Mouse (Mus musculus): ENCODE results near the gene Dip2c. TPM values are rescaled to one million over a fixed set of nuclear protein-coding genes. Genes with fewer than 3 reads are reported as not detected.
A peak's percentile ranks its signal among the peaks of the same experiment; 100 is the strongest.

Gene Dip2c
- total RNA-seq, 2 experiments from 2014 or later = 12.4 to 13.5 TPM

DNA sequence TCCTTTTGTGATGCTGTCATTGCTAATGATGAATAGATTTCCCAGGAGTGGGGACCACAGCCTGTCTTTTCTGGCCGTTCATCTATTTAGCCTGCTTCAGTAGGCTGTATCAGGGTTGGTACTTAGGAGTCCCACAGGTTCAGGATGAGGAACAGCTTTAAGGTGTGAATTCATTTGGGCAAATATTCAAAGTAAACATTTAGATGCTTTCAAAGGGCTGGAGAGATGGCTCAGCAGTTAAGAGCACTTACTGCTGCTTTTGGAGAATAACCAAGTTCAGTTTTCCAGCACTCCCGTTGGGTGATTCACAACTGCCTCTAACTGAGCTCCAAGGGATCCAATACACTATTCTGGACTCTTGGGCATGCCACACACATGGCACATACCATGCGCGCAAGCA lies 38.4 kb downstream of the Dip2c start:
- DNase-seq = no peak
- intact Hi-C loops (cut with DNase I; ENCODE audit: low total_unique reads) = no loop called here

DNA sequence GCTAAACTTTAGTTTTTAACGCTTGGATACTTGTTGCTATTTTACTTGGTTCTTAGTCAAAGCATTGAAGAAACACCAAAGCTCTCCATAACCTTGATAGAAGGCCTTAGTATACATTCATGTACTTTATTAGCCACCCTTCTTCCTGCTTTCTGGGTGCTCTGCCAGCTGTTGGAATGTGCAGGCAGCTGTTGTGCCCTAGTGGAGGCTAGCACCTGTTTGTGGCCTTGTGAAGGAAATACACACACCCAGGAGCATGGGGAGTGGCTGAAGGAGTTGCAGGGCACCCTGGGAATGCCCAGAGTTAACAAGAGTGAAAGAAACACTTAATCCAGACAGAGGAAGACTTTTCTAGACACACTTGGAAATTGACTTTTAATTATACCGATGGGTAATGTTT lies 43.4 kb downstream of the Dip2c start:
- intact Hi-C loops (cut with DNase I; ENCODE audit: low total_unique reads) = no loop called here
- DNase-seq = peak; percentile 4

DNA sequence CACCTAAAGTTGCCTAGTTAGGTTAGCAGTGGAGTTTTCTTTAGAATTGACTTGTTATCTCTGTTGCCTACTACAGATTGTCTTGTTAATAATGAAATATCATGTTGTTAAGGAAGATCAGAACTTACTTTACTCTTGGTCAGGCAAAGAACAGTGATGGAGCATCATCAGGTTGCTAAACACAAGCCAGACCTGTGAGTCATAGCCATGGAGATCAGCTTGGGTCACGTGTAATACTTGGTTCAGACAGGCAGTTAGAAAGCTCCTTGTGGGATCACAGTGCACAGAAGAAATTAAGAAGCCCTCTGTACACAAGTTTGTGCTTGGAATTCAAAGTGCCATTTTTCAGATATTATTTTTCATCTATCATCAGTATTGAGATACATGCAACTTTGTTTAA lies 48.9 kb downstream of the Dip2c start:
- intact Hi-C loops (cut with DNase I; ENCODE audit: low total_unique reads) = no loop called here
- no peak for DNase-seq

DNA sequence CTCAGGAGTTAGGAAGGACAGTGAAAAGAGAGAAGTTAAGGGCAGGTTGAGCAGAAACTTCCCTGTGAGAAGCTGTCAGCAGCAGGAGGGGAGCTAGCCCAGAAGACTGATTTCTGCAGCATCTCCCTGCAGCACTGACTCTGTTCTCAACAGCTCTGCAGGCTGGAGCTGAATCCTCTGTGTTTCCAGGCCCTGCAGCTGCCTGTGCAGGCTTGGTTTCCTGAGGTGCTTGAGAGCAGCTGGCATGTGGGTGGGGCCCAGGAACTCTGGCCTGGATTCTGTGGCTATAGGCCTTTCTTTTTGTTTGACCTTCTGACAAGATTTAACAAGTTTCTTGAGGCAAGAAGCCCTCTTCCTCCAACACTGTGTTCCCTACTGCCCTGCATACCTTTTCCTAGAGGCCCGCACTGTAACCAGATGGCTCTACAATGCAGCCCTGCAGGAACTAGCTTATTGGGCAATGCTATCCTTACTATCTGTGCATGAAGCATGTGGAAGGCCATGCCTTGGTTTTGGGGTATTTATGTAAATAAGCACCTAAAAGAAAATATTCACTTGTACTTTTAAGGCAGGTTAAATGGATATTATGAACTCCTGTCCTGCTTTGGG lies 53.1 kb downstream of the Dip2c start:
- DNase-seq = peak; percentile 23
- intact Hi-C loops (cut with DNase I; ENCODE audit: low total_unique reads) = no loop called here

DNA sequence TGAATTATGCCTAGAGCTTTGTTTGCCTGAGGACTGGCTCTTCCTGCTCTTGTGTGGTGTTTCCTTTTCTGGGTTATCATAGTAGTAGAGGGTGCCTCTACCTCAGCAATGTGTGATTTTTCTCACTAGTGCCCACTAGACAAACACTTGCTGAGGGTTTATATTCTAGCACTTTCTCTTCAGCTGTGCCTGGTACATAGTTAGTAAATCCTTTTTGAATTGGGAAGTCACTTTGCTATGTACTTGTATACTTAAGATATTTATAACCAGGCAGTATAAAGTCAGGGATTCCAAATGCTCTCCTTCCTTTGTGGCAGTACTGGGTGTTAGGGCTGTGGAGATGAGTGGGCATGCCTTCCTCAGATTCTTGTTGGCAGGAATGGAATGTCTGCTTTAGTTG lies 56.9 kb downstream of the Dip2c start:
- DNase-seq = no peak
- intact Hi-C loops (cut with DNase I; ENCODE audit: low total_unique reads) = no loop called here

DNA sequence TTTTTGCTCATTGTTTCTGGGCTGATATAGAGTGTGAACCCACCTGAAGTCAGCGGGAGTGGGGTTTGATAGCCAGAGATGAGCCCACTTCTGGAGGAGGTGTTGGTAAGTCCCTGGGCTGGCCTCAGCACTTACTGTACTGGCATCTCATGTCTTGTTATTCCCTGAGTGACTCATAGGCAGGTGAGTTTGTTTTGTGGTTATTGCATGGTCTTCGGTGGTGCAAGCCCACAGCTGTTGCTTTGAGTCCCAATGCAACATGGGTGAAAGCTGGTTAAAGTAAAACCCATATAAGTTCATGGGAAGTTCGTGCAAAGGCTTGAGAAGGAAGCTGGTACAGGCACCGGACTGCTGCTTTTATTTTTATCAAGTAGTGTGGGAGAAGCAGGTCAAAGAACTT lies 64.0 kb downstream of the Dip2c start:
- no peak for DNase-seq
- intact Hi-C loops (cut with DNase I; ENCODE audit: low total_unique reads) = no loop called here

DNA sequence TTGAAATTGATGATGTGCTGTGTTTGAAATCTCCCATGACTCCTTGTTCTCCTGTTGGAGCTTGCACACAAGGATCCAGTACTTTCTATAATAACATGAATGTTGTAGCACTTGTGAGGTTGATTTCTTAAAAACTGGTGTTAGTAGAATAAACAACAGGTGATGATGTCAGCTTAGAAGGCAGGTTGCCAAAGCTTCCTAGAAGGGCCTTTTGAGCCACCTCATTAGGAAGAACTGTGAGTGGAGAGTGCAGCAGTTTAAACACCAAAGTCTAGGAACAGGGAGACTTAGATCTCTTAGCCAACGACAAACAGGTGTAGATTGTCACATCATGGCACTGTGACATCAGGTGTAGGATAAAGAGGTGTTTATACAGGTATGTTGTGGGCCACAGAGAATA lies 66.4 kb downstream of the Dip2c start:
- intact Hi-C loops (cut with DNase I; ENCODE audit: low total_unique reads) = no loop called here
- DNase-seq = no peak

DNA sequence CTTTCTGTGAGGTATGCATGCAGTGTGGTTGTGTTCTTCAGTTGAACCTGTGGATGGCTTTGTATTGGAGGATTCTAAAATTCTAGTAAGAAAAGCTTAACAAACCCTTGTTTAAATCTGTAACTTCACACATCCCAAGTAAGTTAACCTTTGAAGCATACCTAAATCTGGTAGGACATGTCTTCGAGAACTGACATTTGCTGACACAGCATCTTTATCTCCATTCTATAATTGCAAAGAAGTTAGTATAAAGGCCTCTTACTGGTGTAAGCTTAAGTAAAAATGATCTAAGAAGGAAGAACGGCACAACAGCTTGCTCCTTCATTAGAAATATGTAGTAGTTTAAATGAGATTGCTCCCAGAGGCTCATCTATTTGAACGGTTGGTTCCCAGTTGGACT lies 71.1 kb downstream of the Dip2c start:
- intact Hi-C loops (cut with DNase I; ENCODE audit: low total_unique reads) = no loop called here

DNA sequence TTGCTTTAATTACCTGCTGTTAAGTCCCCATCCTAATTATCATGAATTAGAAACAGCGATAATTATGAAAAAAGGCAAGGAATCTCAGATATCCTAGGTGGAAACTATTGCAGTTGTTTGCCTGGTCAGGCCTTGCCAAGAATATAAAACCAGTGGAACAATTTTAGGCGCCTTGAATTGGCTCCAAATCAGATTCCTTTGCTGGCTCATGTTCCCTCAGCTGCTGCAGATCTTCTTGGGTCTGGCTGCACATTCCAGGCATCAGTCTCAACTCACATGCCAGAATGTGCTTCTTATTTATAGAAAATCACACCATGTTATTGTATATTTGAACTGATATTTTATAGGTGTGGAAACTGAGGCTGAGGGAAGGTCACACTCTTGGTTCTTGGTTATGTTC lies 74.3 kb downstream of the Dip2c start:
- intact Hi-C loops (cut with DNase I; ENCODE audit: low total_unique reads) = no loop called here
- DNase-seq = peak; percentile 34

More for the DNA sequence above, 71.1 kb downstream of the Dip2c start:
- no peak for DNase-seq

DNA sequence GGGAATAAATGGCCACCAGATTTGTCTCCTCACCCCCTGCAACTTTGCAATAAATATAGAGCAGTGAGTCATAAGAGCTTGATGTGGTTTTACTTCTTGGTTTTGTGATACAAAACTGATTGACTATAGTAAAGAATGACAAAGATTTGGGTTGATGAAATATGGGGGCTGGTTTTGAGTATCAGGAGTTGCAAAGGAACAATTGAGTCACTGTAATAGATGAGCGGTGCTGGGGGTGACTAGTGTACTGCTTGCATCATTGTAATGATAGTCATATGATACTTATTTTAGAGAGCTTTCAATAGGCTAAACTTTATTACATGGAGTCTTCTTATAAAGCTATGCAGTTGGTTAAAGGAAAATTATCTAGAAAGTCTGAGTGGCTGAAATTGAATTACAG lies 77.6 kb downstream of the Dip2c start:
- no peak for DNase-seq
- intact Hi-C loops (cut with DNase I; ENCODE audit: low total_unique reads) = no loop called here

DNA sequence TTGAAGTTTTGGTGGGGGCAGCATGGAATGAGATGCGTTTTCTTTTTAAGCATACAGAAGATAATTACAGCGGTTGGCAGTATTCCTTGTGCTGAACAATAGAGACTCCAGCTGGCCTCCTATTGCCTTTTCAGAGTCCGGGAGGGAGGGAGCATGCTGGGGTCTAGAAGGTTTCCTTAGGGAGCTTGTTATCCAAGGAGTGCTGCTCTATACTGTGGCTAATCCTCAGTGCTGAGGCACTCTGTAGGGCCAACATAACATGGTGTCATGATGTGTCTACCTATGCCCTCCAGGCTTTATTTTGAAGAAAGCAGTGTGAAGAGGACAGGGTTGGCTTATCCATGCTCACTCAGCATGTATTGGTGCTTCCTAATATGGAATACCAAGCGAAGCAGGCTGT lies 79.0 kb downstream of the Dip2c start:
- intact Hi-C loops (cut with DNase I; ENCODE audit: low total_unique reads) = no loop called here
- DNase-seq = no peak

DNA sequence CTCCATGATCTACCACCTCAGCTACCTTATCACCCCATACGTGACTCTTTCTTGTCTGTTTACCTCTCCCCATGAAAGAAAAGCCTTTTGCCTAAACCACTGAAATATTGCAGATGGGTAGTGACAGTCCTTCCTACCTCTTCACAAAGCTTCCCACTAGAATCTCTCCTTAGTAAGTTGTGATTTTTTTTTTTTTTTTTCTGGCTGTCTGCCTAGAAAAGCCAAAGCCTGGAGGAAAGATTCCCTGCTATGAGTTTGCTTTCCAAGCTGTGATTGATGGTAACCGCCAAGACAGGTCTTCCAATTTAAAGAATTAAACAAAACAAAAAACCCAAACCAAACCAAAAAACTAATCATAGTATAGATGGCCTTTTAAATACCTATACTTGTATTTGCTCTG lies 85.1 kb downstream of the Dip2c start:
- intact Hi-C loops (cut with DNase I; ENCODE audit: low total_unique reads) = no loop called here
- DNase-seq = no peak

DNA sequence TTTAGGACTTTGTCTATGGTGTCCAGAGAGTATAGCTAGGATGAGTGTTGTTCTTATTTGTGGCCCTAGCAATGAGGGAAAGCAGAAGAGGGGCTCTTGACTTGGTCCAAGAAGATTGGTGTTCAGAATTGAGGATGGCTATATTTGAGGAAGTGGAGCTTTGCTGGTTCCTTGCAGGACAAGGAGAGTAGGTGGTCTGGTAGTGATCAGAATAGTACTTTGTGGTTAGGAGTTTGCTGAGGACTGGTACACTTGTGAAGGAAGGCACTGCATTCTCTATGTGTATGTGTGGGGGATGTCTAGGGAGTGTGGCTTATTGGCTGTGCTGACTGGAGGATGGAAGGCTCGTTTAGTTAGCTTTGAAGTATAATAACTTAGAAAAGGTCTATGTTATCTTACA lies 95.1 kb downstream of the Dip2c start:
- no peak for DNase-seq
- intact Hi-C loops (cut with DNase I; ENCODE audit: low total_unique reads) = no loop called here

DNA sequence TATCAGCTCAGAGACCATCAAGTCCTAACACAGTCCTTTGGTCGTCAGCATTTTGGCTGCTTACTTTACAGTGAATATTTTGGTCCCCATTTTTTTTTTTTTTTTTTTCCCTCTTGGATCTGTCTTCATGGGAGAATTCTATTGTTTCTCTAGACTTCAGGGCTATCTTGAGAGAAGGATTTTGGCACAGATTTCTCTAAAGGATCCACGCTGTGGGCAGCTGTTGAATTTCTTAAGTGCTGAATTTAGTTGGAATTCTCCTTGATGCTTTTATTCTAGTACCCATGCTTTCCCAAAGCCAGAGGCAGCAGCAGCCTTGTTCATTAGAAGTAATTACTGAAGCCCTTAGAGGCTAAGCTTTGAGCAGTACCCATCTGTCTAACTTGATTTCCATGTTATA lies 100.8 kb downstream of the Dip2c start:
- no peak for DNase-seq
- intact Hi-C loops (cut with DNase I; ENCODE audit: low total_unique reads) = no loop called here

DNA sequence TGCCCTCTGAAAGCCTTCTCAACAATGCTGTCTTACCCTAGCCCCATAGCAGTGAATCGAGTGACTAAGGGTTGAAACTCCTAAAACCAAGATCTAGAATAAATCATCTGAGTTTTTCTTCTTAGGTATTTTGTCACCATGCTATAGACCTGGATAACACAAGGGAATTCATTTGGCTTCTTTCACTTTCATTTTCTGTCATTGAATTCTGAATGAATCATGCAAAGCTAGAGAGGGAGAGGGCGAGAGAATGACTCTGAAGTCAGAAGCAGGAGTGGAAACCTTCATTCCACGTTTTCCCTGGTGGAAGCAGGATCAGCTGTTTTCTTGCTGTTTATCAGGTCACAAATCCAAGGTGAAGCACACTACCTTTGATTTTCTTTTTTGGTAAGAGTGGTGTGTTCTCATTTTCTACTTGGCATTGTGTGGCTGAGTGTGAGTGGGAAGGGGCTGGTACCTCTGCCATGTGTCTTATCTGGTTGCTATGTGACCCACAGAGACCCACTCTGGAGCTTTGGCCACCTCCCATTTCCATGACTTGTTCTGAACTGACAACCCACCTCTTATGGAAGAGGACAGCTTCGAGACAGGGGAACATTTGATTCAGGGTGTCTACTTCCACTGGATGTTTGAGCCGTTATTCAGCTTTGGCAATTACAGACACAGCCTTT lies 104.5 kb downstream of the Dip2c start:
- DNase-seq = no peak
- intact Hi-C loops (cut with DNase I; ENCODE audit: low total_unique reads) = no loop called here

DNA sequence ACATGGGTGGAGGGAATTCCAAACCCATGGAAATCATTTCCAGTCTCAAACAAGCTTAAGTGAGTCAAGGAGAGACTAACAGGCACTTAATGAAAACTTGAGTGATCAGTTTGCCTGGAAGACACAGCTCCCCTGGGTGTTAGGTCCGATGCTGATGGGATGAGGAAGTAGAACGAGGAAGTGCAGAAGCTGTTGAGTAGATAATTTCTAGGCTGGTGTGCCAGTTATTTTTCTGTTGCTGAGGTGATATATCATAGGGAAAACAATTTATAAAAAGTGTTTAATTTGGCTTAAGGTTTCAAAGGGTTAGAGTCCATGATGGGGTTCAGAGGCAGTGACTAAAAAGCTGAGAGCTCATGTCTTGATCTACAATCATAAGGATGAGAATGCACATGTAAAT lies 111.7 kb downstream of the Dip2c start:
- intact Hi-C loops (cut with DNase I; ENCODE audit: low total_unique reads) = no loop called here
- DNase-seq = no peak

DNA sequence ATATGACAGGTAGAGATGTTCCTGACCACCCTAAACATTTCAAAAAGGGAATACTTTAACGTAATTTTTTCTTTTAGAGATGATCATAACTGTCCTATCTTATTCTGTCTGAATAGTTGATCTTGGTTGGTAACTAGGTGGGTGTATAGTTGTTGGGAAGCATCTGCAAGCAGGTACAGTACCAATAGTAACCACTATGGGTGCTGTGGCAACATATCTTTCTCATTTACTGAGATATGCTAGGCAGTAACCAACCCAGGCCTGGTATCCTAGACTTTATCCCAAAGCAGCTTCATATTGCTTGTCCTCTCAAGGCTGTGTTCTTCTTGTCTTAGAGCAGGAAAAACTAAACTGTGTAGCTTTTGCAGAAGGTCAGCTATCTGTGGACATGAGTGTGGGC lies 113.0 kb downstream of the Dip2c start:
- intact Hi-C loops (cut with DNase I; ENCODE audit: low total_unique reads) = no loop called here

DNA sequence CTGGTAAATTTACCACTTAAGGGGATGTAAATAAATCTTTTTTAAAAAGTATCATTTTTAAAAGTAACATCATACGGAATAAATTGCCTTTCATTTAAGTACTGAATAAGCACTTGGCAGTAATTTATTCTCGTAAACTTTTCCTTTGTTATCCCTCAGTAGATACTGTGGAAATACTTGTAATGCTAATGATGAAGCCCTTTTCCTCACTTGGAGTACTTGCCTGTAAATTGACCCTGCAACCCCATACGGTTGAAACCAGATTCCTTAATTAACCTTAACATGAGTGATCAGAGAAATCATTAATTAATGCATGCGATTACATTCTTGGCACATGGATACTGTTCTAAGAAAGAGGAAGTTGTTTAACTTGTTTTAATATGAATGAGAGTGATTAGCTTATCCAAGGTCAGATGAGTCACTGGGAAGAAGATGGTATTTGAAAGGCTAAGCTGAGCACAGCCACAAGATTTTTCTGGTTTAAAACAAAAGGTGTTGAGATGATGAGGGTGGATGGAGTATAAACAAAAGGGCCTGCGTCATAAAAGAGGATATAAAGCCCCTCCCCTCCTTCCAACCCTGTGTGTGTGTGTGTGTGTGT lies 114.0 kb downstream of the Dip2c start:
- no peak for DNase-seq
- intact Hi-C loops (cut with DNase I; ENCODE audit: low total_unique reads) = no loop called here

More for the DNA sequence above, 113.0 kb downstream of the Dip2c start:
- no peak for DNase-seq

DNA sequence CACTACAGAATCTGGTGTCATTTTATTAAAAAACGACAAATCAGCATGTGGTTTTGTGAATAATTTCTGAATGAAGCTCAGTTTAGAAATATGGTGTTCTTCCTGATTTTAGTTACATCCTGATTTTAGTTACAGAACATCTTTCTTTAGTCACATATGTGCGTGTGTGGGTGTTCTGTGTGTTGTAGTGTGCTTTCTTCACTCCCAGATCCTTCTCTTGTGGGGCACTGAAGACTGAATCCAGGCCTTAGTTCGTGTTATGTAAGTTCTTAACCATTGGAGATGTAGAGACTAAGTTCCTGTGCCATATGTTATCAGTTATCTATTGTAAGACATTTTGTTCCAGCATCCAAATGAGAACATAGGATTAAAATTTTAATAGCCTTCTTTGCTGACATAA lies 117.1 kb downstream of the Dip2c start:
- DNase-seq = no peak

DNA sequence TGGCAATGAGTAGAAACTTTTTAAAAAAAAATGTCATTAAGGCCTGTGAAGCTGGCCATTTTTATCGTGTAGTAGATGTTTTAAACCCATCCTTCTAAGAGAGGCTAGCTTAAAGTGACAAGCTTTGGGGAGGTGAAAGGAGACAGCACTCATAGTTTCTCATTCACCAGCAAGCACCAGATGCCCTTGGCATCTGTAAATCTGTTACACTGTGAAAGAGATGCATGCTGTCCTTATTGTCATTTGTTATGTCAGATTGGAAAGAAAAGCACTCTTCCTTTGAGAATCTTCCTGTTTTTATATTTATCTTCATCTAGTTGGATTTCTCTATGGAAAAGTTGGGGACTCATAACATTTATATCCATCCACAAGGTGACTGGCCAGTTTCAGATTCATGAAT lies 119.0 kb downstream of the Dip2c start:
- intact Hi-C loops (cut with DNase I; ENCODE audit: low total_unique reads) = no loop called here
- DNase-seq = no peak

More for the DNA sequence above, 117.1 kb downstream of the Dip2c start:
- intact Hi-C loops (cut with DNase I; ENCODE audit: low total_unique reads) = no loop called here

DNA sequence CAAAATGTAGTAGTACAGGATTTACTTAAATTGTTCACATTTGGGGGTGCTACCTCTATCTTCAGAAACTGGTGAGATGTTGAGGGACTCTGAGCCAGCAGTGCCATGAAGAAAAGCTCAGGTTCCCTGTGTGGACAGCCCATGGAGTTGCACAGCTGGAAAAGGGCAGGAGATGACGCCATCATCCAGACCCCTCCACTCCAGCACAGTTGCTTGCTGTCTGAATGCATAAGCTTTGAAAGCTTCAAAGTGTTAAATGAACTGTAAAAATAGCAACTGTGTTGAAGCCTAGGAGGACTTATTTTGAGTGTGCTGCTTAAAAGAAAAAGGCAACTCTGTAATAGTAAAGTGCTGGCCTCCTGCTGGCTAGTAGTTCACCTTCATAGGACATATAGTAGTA lies 122.5 kb downstream of the Dip2c start:
- no peak for DNase-seq
- intact Hi-C loops (cut with DNase I; ENCODE audit: low total_unique reads) = no loop called here

All from gastrocnemius, postnatal 14 days (tissue).